Mouse (Mus musculus) liver, adult 2 months (tissue): Measurements from ENCODE around the gene Itgb2l.

Source experiments
- CTCF ChIP-seq: fragments of 200-500 bp; IDR thresholded peaks from 2 replicates; pipeline ENCODE4 v1.5.1; 2011; ENCODE audit warnings: low read depth, low read length, control low read depth
- POLR2A ChIP-seq: fragments of 200-500 bp; IDR thresholded peaks from 2 replicates; pipeline ENCODE4 v1.6.1; 2011; ENCODE audit warnings: low read length, control low read depth; ENCODE audit not compliant: insufficient read depth; ENCODE audit errors: extremely low read depth

DNA sequence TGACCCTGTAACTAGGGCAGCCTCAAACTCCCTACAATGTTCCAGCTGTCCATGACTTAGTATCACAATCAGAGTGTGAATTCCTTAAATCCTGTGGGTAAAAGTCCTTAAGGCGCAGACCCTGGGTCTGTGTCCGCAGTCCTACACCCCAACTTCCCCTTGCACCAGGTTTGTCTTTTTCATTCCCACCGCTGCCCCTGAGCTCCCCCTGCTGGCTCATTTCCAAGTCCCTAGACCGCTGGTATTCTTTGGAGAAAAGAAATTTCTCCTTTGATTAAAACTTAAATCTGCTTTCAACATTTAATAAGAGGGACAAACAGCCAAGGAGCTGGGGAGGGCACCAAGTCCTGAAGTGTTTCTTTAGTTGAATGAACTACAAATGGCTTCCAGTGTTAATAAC lies 26.2 kb upstream of the Itgb2l start:
- no peak for TF ChIP-seq CTCF
- no peak for TF ChIP-seq POLR2A
